ENCODE assay signal across 8 mouse cellular contexts in genomic region chr2:32536086-32536633, GRCm38 (mm10). TPM values are rescaled to one million over a fixed set of nuclear protein-coding genes. Genes with fewer than 3 reads are reported as not detected.
DNase-seq lines count a peak whose midpoint lies in the region; ATAC-seq and TF ChIP-seq lines count a peak whose summit lies in the region.

No protein-coding gene starts in this region.

- no peaks in the 10 kb centered on the region for H3K27me3 ChIP-seq in hindbrain, embryonic 12.5 days
- H3K27me3 ChIP-seq in limb, embryonic 14.5 days (ENCODE audit: control insufficient read depth, insufficient read depth, low read length), result no peaks in the 10 kb centered on the region
- H3K27me3 ChIP-seq in neural tube, embryonic 13.5 days, result no peaks in the 10 kb centered on the region

- H3K27ac ChIP-seq in cortical plate, adult 2 months (ENCODE audit: insufficient read depth, low read length), result peak overlapping the region; percentile 99; the same call in 1 of the 2 replicates
- peak overlapping the region; percentile 44 for H3K27ac ChIP-seq in hindbrain, embryonic 12.5 days
- peak overlapping the region; percentile 96 for H3K27ac ChIP-seq in limb, embryonic 14.5 days (replicated peaks; ENCODE audit: low read depth, low read length)
- peak overlapping the region; percentile 64 for H3K27ac ChIP-seq in neural tube, embryonic 13.5 days (replicated peaks)

- TF ChIP-seq CTCF in cortical plate, adult 2 months (IDR thresholded peaks at IDR 0.05; ENCODE audit: extremely low read depth, insufficient read depth, low read length), result no peak

- H3K36me3 ChIP-seq in hindbrain, embryonic 12.5 days, result no peaks in the 10 kb centered on the region
- no peaks in the 10 kb centered on the region for H3K36me3 ChIP-seq in limb, embryonic 14.5 days (ENCODE audit: control insufficient read depth, insufficient read depth, low read length)
- no peaks in the 10 kb centered on the region for H3K36me3 ChIP-seq in neural tube, embryonic 13.5 days

- 3% methylated on average over 14 of the region's 14 CpGs for WGBS in hindbrain, embryonic 12.5 days
- WGBS in limb, embryonic 14.5 days, result under 1% methylated on average over 14 of the region's 14 CpGs
- WGBS in neural tube, embryonic 13.5 days, result 1% methylated on average over 14 of the region's 14 CpGs

- H3K4me3 ChIP-seq in cortical plate, adult 2 months (ENCODE audit: insufficient read depth, low read length), result peak overlapping the region; percentile 67
- peak overlapping the region; percentile 91 for H3K4me3 ChIP-seq in hindbrain, embryonic 12.5 days
- peak overlapping the region; percentile 96 for H3K4me3 ChIP-seq in limb, embryonic 14.5 days (replicated peaks; ENCODE audit: low read length)
- peak overlapping the region; percentile 84 for H3K4me3 ChIP-seq in neural tube, embryonic 13.5 days

- H3K9me3 ChIP-seq in hindbrain, embryonic 12.5 days (replicated peaks), result no peaks in the 10 kb centered on the region
- H3K9me3 ChIP-seq in limb, embryonic 14.5 days (ENCODE audit: control insufficient read depth, low read length), result no peaks in the 10 kb centered on the region
- H3K9me3 ChIP-seq in neural tube, embryonic 13.5 days, result no peaks in the 10 kb centered on the region

- peaks cover 4% of the 10 kb centered on the region; the same call in 1 of the 2 replicates for H3K4me1 ChIP-seq in cortical plate, adult 2 months (ENCODE audit: control insufficient read depth, insufficient read depth, low read length)
- H3K4me1 ChIP-seq in hindbrain, embryonic 12.5 days, result peaks cover 62% of the 10 kb centered on the region
- peaks cover 42% of the 10 kb centered on the region for H3K4me1 ChIP-seq in limb, embryonic 14.5 days (ENCODE audit: control insufficient read depth, insufficient read depth, low read length)
- peaks cover 65% of the 10 kb centered on the region for H3K4me1 ChIP-seq in neural tube, embryonic 13.5 days (replicated peaks)

- TF ChIP-seq POLR2A in cortical plate, adult 2 months (IDR thresholded peaks at IDR 0.05; ENCODE audit: extremely low read depth, insufficient read depth, low read length), result no peak
- no peak for TF ChIP-seq POLR2A in limb, embryonic 14.5 days (IDR thresholded peaks at IDR 0.05; ENCODE audit: borderline replicate concordance, extremely low read depth, insufficient read depth, insufficient read length)

- DNase-seq in cerebellum, adult 18-20 months, result peak; percentile 66 to 75
- no peak for DNase-seq in cerebellum, adult 9-10 months
- peak; percentile 46 to 54 for DNase-seq in B cell, adult 2 months
- no peak for DNase-seq in limb, embryonic 14.5 days (ENCODE audit: low spot score)
- DNase-seq in layer of hippocampus, adult 11-12 months (ENCODE audit: low spot score), result no peak

- peak overlapping the region; percentile 97 for H3K9ac ChIP-seq in hindbrain, embryonic 12.5 days
- peak overlapping the region; percentile 93 for H3K9ac ChIP-seq in limb, embryonic 14.5 days (ENCODE audit: low read depth, low read length, severe bottlenecking)
- peak overlapping the region; percentile 95 for H3K9ac ChIP-seq in neural tube, embryonic 13.5 days

- no peak for ATAC-seq in hindbrain, embryonic 12.5 days (ENCODE audit: low FRiP score)
- no peak for ATAC-seq in limb, embryonic 14.5 days (ENCODE audit: low FRiP score, low read depth)
- no peak for ATAC-seq in neural tube, embryonic 13.5 days (ENCODE audit: low read depth)

- peak overlapping the region; percentile 64 for H3K4me2 ChIP-seq in hindbrain, embryonic 12.5 days (replicated peaks)
- H3K4me2 ChIP-seq in limb, embryonic 14.5 days (replicated peaks; ENCODE audit: low read depth, low read length, severe bottlenecking), result peak overlapping the region; percentile 90
- peak overlapping the region; percentile 74 for H3K4me2 ChIP-seq in neural tube, embryonic 13.5 days

RNA-seq across cellular contexts. Expression of gene Fam102a, which starts 1.0 kb away (rescaled TPM):
- polyA plus RNA-seq in cortical plate, adult 2 months (2012; rRNA removed), result 39.2 and 46.7 TPM in 2 replicates
- 12.6 and 15.5 TPM in 2 replicates for polyA plus RNA-seq in hindbrain, embryonic 12.5 days (2016; fragmentation: Nextera tagmentation; extraction: Ambion mirVana)
- 15.3 and 22.8 TPM in 2 replicates for polyA plus RNA-seq in limb, embryonic 14.5 days (2012; rRNA removed)
- 17.2 TPM in 2 replicates for polyA plus RNA-seq in limb, embryonic 14.5 days (2014; fragmentation: Nextera tagmentation; extraction: Ambion mirVana)
- polyA plus RNA-seq in neural tube, embryonic 13.5 days (2015; fragmentation: Nextera tagmentation; extraction: Ambion mirVana), result 7.9 and 9.1 TPM in 2 replicates

RNA-seq across cellular contexts. Expression of gene Dpm2, which starts 34.5 kb away (rescaled TPM):
- 153 and 155 TPM in 2 replicates for polyA plus RNA-seq in cortical plate, adult 2 months (2012; rRNA removed)
- polyA plus RNA-seq in hindbrain, embryonic 12.5 days (2016; fragmentation: Nextera tagmentation; extraction: Ambion mirVana), result 110 and 117 TPM in 2 replicates
- 146 and 178 TPM in 2 replicates for polyA plus RNA-seq in limb, embryonic 14.5 days (2012; rRNA removed)
- 122 TPM in 2 replicates for polyA plus RNA-seq in limb, embryonic 14.5 days (2014; fragmentation: Nextera tagmentation; extraction: Ambion mirVana)
- polyA plus RNA-seq in neural tube, embryonic 13.5 days (2015; fragmentation: Nextera tagmentation; extraction: Ambion mirVana), result 128 and 143 TPM in 2 replicates

RNA-seq across cellular contexts. Expression of gene Pip5kl1, which starts 38.4 kb away (rescaled TPM):
- 31.3 and 37.6 TPM in 2 replicates for polyA plus RNA-seq in cortical plate, adult 2 months (2012; rRNA removed)
- polyA plus RNA-seq in hindbrain, embryonic 12.5 days (2016; fragmentation: Nextera tagmentation; extraction: Ambion mirVana), result 4.2 and 5.0 TPM in 2 replicates
- 1.9 and 3.1 TPM in 2 replicates for polyA plus RNA-seq in limb, embryonic 14.5 days (2012; rRNA removed)
- 0.43 and 1.3 TPM in 2 replicates for polyA plus RNA-seq in limb, embryonic 14.5 days (2014; fragmentation: Nextera tagmentation; extraction: Ambion mirVana)
- 9.2 and 9.4 TPM in 2 replicates for polyA plus RNA-seq in neural tube, embryonic 13.5 days (2015; fragmentation: Nextera tagmentation; extraction: Ambion mirVana)

RNA-seq across cellular contexts. Expression of gene 9430097D07Rik, which starts 39.3 kb away (rescaled TPM):
- polyA plus RNA-seq in cortical plate, adult 2 months (2012; rRNA removed), result 1.0 TPM in 2 replicates
- 0.31 and 0.56 TPM in 2 replicates for polyA plus RNA-seq in hindbrain, embryonic 12.5 days (2016; fragmentation: Nextera tagmentation; extraction: Ambion mirVana)
- polyA plus RNA-seq in limb, embryonic 14.5 days (2012; rRNA removed), result 0.09 TPM in 1 of 2 replicates, not detected in the other
- polyA plus RNA-seq in limb, embryonic 14.5 days (2014; fragmentation: Nextera tagmentation; extraction: Ambion mirVana), result 0.17 TPM in 1 of 2 replicates, not detected in the other
- 0.50 and 0.71 TPM in 2 replicates for polyA plus RNA-seq in neural tube, embryonic 13.5 days (2015; fragmentation: Nextera tagmentation; extraction: Ambion mirVana)

RNA-seq across cellular contexts. Expression of gene St6galnac4, which starts 50.7 kb away (rescaled TPM):
- polyA plus RNA-seq in cortical plate, adult 2 months (2012; rRNA removed), result 34.8 and 36.6 TPM in 2 replicates
- polyA plus RNA-seq in hindbrain, embryonic 12.5 days (2016; fragmentation: Nextera tagmentation; extraction: Ambion mirVana), result 21.5 and 22.9 TPM in 2 replicates
- 31.8 and 44.9 TPM in 2 replicates for polyA plus RNA-seq in limb, embryonic 14.5 days (2012; rRNA removed)
- 33.3 and 33.9 TPM in 2 replicates for polyA plus RNA-seq in limb, embryonic 14.5 days (2014; fragmentation: Nextera tagmentation; extraction: Ambion mirVana)
- polyA plus RNA-seq in neural tube, embryonic 13.5 days (2015; fragmentation: Nextera tagmentation; extraction: Ambion mirVana), result 25.3 and 25.9 TPM in 2 replicates

Comparison
In these comparisons a context has a peak if more than half of its experiments do, and no peak if none do; other contexts are left out.
1. DNase-seq: peak in cerebellum, adult 18-20 months (2 of 2) and B cell, adult 2 months (2 of 2); none in cerebellum, adult 9-10 months (single experiment), limb, embryonic 14.5 days (single experiment) and layer of hippocampus, adult 11-12 months (single experiment).
2. H3K27ac ChIP-seq: peak in every context shown above with its lines; median percentile 99 in cortical plate, adult 2 months; 96 in limb, embryonic 14.5 days; 64 in neural tube, embryonic 13.5 days; 44 in hindbrain, embryonic 12.5 days.
3. Peak in every context shown above with its lines, with median percentiles within 50 percentile points of each other: H3K4me3 ChIP-seq, H3K4me2 ChIP-seq and H3K9ac ChIP-seq.